Mouse (Mus musculus) intestine, embryonic 15.5 days (tissue): Measurements from ENCODE around the gene Vmn1r113. TPM values are rescaled to one million over a fixed set of nuclear protein-coding genes. Genes with fewer than 3 reads are reported as not detected.
"Not testable (repeated sequence)": the region's sequence is repeated elsewhere in the genome, so short reads cannot be mapped to it uniquely, and the experiment has no call there.

Experiments
- ATAC-seq: fragments of 200-750 bp; cut with Nextera tagmentation; 2 replicates; pipeline ENCODE4 v1.8.0; 2017; ENCODE audit warnings: moderate TSS enrichment, moderate library complexity
- H3K27ac ChIP-seq: fragments of 300-500 bp; sonication (generic); 2 replicates; pipeline ENCODE4 v1.5.1; 2015; ENCODE audit warnings: mild to moderate bottlenecking, inconsistent platforms
- H3K27me3 ChIP-seq: fragments of 300-500 bp; sonication (generic); replicated peaks from 2 replicates; pipeline ENCODE4 v1.6.1; 2015; ENCODE audit warnings: inconsistent platforms
- H3K36me3 ChIP-seq: fragments of 300-500 bp; sonication (generic); 2 replicates; pipeline ENCODE4 v1.6.1; 2015; ENCODE audit warnings: inconsistent platforms
- H3K4me1 ChIP-seq: fragments of 300-500 bp; sonication (generic); replicated peaks from 2 replicates; pipeline ENCODE4 v1.6.1; 2015; ENCODE audit warnings: inconsistent platforms
- H3K4me2 ChIP-seq: fragments of 300-500 bp; sonication (generic); replicated peaks from 2 replicates; pipeline ENCODE4 v1.6.1; 2015; ENCODE audit warnings: mild to moderate bottlenecking, inconsistent platforms
- H3K4me3 ChIP-seq: fragments of 300-500 bp; sonication (generic); replicated peaks from 2 replicates; pipeline ENCODE4 v1.5.1; 2015; ENCODE audit warnings: inconsistent platforms
- H3K9ac ChIP-seq: fragments of 300-500 bp; sonication (generic); 2 replicates; pipeline ENCODE4 v1.6.1; 2015; ENCODE audit warnings: inconsistent platforms
- H3K9me3 ChIP-seq: fragments of 300-500 bp; sonication (generic); 2 replicates; pipeline ENCODE4 v1.6.1; 2016; ENCODE audit warnings: inconsistent platforms
- WGBS: fragments of 180-500 bp; shearing (Covaris S2); methylation state at CpG from one replicate; pipeline ENCODE4 v1.1.7; 2015; 5-methylcytosine and 5-hydroxymethylcytosine counted together
- polyA plus RNA-seq: library from polyadenylated mRNA; unstranded; fragments of >200 nt; fragmentation: Nextera tagmentation; extraction: Ambion mirVana; gene quantifications from 2 replicates; pipeline ENCODE4 v1.2.1, GENCODE M21; 2015

Gene Vmn1r113
- not detected in 2 replicates for polyA plus RNA-seq

DNA sequence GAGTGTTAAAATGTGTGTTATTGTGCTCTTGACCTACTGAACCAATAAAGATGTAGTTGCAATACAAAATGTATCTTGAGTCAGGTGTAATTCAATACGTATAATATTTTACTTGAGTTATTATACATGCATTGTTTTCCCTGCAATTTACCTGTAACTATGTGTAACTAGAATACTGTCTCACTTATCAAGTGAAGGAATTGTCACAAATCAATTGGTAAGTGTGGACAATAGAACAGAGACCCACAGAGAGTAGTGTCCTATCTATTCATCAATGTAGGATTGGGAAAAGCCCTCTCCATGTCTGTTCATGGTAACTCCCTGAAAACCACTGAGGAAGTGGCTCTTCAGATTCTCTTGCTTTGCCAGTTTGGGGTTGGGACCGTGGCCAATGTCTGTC is at the start of gene Vmn1r113:
Vmn1r113 (plus strand) TSS at position 301 of the 400 bp plus-strand sequence.
- not testable (repeated sequence) for ATAC-seq
- 63% methylated on average over 2 of the region's 2 CpGs for WGBS

DNA sequence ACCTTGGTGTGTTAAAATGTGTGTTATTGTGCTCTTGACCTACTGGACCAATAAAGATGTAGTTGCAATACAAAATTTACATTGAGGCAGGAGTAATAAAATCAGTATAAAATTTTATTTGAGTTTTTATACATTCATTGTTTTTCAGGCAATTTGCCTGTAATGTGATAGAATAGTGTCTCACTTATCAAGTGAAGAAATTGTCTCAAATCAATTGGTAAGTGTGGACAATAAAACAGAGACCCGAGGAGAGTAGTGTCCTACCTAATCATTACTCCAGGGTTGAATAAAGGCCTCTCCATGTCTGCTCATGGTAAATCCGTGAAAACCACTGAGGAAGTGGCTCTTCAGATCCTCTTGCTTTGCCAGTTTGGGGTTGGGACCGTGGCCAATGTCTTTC is 16.2 kb upstream of the Vmn1r113 start, which contains the start of gene Vmn1r112:
Vmn1r112 (plus strand) TSS at position 301 of the 400 bp plus-strand sequence.
- H3K4me1 ChIP-seq, H3K4me3 ChIP-seq, H3K36me3 ChIP-seq, H3K9me3 ChIP-seq, H3K4me2 ChIP-seq, ATAC-seq, H3K27ac ChIP-seq, H3K27me3 ChIP-seq, H3K9ac ChIP-seq: not testable (repeated sequence)
- WGBS, result no CpG with 5 or more reads among the region's 3 CpGs

More for the DNA sequence above, at the start of gene Vmn1r113:
- not testable (repeated sequence) for H3K27ac ChIP-seq, H3K9me3 ChIP-seq, H3K9ac ChIP-seq, H3K4me2 ChIP-seq, H3K4me1 ChIP-seq, H3K27me3 ChIP-seq, H3K4me3 ChIP-seq, H3K36me3 ChIP-seq

GRCm38 (mm10) chr7:20812086-20812485 is 25.0 kb downstream of the Vmn1r113 start, which contains the start of gene Vmn1r114:
TSS of gene Vmn1r114 (minus strand) at chr7:20812186.
- H3K4me3 ChIP-seq, H3K4me1 ChIP-seq, H3K27ac ChIP-seq, H3K4me2 ChIP-seq, ATAC-seq, H3K36me3 ChIP-seq, H3K9me3 ChIP-seq, H3K9ac ChIP-seq, H3K27me3 ChIP-seq: not testable (repeated sequence)
- WGBS, result no CpG with 5 or more reads among the region's 5 CpGs

Other genes with a start within 250 kb of the Vmn1r113 start
- gene Gm5726, start 241.5 kb upstream of the Vmn1r113 start, polyA plus RNA-seq, result not detected in 2 replicates
- not detected in 2 replicates for gene Gm4141, start 211.0 kb upstream of the Vmn1r113 start, polyA plus RNA-seq
- not detected in 2 replicates for gene Gm4513, start 188.3 kb upstream of the Vmn1r113 start, polyA plus RNA-seq
- gene Vmn1r107, start 118.4 kb upstream of the Vmn1r113 start, polyA plus RNA-seq, result not detected in 2 replicates
- gene Vmn1r111, start 84.1 kb upstream of the Vmn1r113 start, polyA plus RNA-seq, result not detected in 2 replicates
- not detected in 2 replicates for gene Gm10668, start 56.7 kb upstream of the Vmn1r113 start, polyA plus RNA-seq
- not detected in 2 replicates for gene Vmn1r112, start 16.1 kb upstream of the Vmn1r113 start, polyA plus RNA-seq
- gene Vmn1r114, start 24.9 kb downstream of the Vmn1r113 start, polyA plus RNA-seq, result not detected in 2 replicates
- gene Vmn1r115, start 57.7 kb downstream of the Vmn1r113 start, polyA plus RNA-seq, result not detected in 2 replicates
- gene Vmn1r116, start 85.0 kb downstream of the Vmn1r113 start, polyA plus RNA-seq, result not detected in 2 replicates
- gene Vmn1r117, start 96.8 kb downstream of the Vmn1r113 start, polyA plus RNA-seq, result not detected in 2 replicates
- gene Vmn1r118, start 125.1 kb downstream of the Vmn1r113 start, polyA plus RNA-seq, result not detected in 2 replicates
- not detected in 2 replicates for gene Vmn1r119, start 225.2 kb downstream of the Vmn1r113 start, polyA plus RNA-seq